31 mouse cellular contexts compared by ENCODE assay signal in the genomic region with DNA sequence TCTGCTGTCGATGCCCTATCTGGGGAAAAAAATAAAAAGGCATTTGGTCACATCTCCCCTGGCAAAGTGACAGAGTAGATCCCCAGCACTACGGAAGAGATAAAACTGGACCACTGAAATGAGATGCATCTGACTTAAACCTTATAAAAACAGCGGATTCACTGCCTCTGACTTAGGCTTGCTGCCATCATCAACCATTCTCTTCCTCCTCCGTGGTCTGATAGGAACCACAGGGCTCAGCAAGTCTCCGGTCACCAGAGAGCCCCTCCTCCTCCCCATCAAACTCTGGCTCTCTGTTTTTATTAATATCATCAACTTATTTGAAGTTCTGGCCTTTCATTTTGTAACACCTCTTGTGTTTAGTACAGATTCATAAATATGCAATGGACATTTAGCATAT.
"Had no signal": no experiment of that assay in that cellular context is flagged by ENCODE, and none has a peak within 500 bp of the region (broad histone marks: within the 10 kb centered on the region; RNA-seq: fewer than 3 reads in every experiment).

No protein-coding gene starts in this region.

- H3K9me3 ChIP-seq: heart, embryonic 10.5 days; heart, embryonic 12.5 days; heart, embryonic 13.5 days; heart, embryonic 15.5 days; hindbrain, embryonic 10.5 days; hindbrain, embryonic 12.5 days; hindbrain, embryonic 13.5 days; hindbrain, embryonic 15.5 days; intestine, embryonic 15.5 days; kidney, embryonic 15.5 days had no signal

- DNase-seq: heart, postnatal 10 days; heart, postnatal 14 days; heart, postnatal 36 days; heart, postnatal 4 days; kidney, adult 11 months; kidney, adult 18-20 months; kidney, adult 2 months; kidney, adult 8-10 months; kidney, adult 9 months; kidney, postnatal 10 days; kidney, postnatal 14 days; kidney, postnatal 25 days; kidney, postnatal 4 days; layer of hippocampus, adult 9-11 months; layer of hippocampus, postnatal 36 days had no signal

- H3K4me1 ChIP-seq: heart, embryonic 10.5 days; heart, embryonic 12.5 days; heart, embryonic 13.5 days; heart, embryonic 15.5 days; hindbrain, embryonic 10.5 days; hindbrain, embryonic 12.5 days; hindbrain, embryonic 13.5 days; hindbrain, embryonic 15.5 days; intestine, embryonic 15.5 days; kidney, embryonic 15.5 days had no signal

- H3K4me3 ChIP-seq: heart, embryonic 10.5 days; heart, embryonic 12.5 days; heart, embryonic 13.5 days; heart, embryonic 15.5 days; hindbrain, embryonic 10.5 days; hindbrain, embryonic 12.5 days; hindbrain, embryonic 13.5 days; hindbrain, embryonic 15.5 days; intestine, embryonic 15.5 days; kidney, embryonic 15.5 days; layer of hippocampus, adult 2 months had no signal

- H3K27me3 ChIP-seq: heart, embryonic 12.5 days; heart, embryonic 13.5 days; heart, embryonic 15.5 days; hindbrain, embryonic 12.5 days; hindbrain, embryonic 13.5 days; hindbrain, embryonic 15.5 days; intestine, embryonic 15.5 days; kidney, embryonic 15.5 days had no signal

- H3K36me3 ChIP-seq: heart, embryonic 10.5 days; heart, embryonic 12.5 days; heart, embryonic 13.5 days; heart, embryonic 15.5 days; hindbrain, embryonic 10.5 days; hindbrain, embryonic 12.5 days; hindbrain, embryonic 13.5 days; hindbrain, embryonic 15.5 days; intestine, embryonic 15.5 days; kidney, embryonic 15.5 days had no signal

- ATAC-seq: hindbrain, embryonic 16.5 days; hindbrain, postnatal 0 days; inflammation-experienced regulatory T-cells, adult 6 months; intestine, embryonic 15.5 days; intestine, embryonic 16.5 days; intestine, postnatal 0 days had no signal
